Mouse (Mus musculus) thymus, adult 2 months (tissue): ENCODE results near the gene Tmem221. TPM values are rescaled to one million over a fixed set of nuclear protein-coding genes. Genes with fewer than 3 reads are reported as not detected.
A peak's percentile ranks its signal among the peaks of the same experiment; 100 is the strongest.

Experiments used
- DNase-seq: peaks from one replicate; pipeline ENCODE4 v3.0.0; 2021
- H3K27ac ChIP-seq: fragments of 200-500 bp; 2 replicates; pipeline ENCODE4 v1.5.1; 2012; ENCODE audit warnings: low read length, control low read depth; ENCODE audit not compliant: control insufficient read depth, insufficient read depth
- H3K27me3 ChIP-seq: fragments of 200-500 bp; 2 replicates; pipeline ENCODE4 v1.6.1; 2012; ENCODE audit warnings: mild to moderate bottlenecking, low read length, moderate library complexity, mixed read lengths; ENCODE audit not compliant: control insufficient read depth, insufficient read depth
- H3K36me3 ChIP-seq: fragments of 200-500 bp; 2 replicates; pipeline ENCODE4 v1.6.1; 2012; ENCODE audit warnings: mild to moderate bottlenecking, low read length, moderate library complexity; ENCODE audit not compliant: control insufficient read depth, insufficient read depth
- H3K4me1 ChIP-seq: fragments of 200-500 bp; replicated peaks from 2 replicates; pipeline ENCODE4 v1.6.1; 2012; ENCODE audit warnings: low read length; ENCODE audit not compliant: control insufficient read depth, insufficient read depth
- H3K4me3 ChIP-seq: fragments of 200-500 bp; 2 replicates; pipeline ENCODE4 v1.5.1; 2012; ENCODE audit warnings: mild to moderate bottlenecking, low read length, control low read depth, moderate library complexity; ENCODE audit not compliant: control insufficient read depth, insufficient read depth
- CTCF ChIP-seq: fragments of 200-500 bp; IDR thresholded peaks from 2 replicates; pipeline ENCODE4 v1.5.1; 2012; ENCODE audit warnings: mild to moderate bottlenecking, control low read depth, low read length, moderate library complexity, borderline replicate concordance; ENCODE audit not compliant: control insufficient read depth, poor library complexity, insufficient read depth; ENCODE audit errors: extremely low read depth
- POLR2A ChIP-seq: fragments of 200-500 bp; IDR thresholded peaks from 2 replicates; pipeline ENCODE4 v1.6.1; 2012; ENCODE audit warnings: mild to moderate bottlenecking, low read length, control low read depth, moderate library complexity; ENCODE audit not compliant: control insufficient read depth, poor library complexity, insufficient read depth; ENCODE audit errors: extremely low read depth
- WGBS: fragments of 180-500 bp; shearing (Covaris S2); methylation state at CpG from one replicate; pipeline ENCODE4 v1.1.7; 2018; 5-methylcytosine and 5-hydroxymethylcytosine counted together
- polyA plus RNA-seq: library from polyadenylated mRNA; depleted of rRNA; stranded (reverse); fragments of >200 nt; gene quantifications from 2 replicates; pipeline ENCODE4 v1.2.3, GENCODE M21; 2012

Gene Tmem221
- polyA plus RNA-seq, 1 experiment = 15.5 TPM

DNA sequence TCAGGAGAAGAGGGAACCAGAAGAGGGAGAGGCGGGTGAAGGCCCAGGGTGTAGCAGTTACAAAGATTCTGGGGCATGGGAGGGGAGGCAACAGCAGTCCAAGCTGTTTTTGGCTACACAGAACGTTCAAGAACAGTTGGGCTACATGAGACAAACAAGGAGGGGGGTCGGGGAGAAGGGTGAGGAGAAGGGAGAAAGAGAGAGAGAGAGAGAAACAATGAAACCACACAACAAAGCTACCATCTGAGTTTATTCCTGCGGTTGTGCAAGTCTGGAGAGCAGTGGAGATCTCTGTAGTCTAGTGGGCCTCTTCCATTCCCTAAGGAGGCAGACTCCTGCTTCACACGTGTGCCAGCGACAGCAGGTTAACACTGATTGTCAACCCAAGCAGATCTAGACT is 4.7 kb downstream of the Tmem221 start:
- peaks cover 45% of the 10 kb centered on the region for H3K4me1 ChIP-seq
- no peaks in the 10 kb centered on the region for H3K27me3 ChIP-seq
- 76% methylated on average over 6 of the region's 6 CpGs for WGBS
- no peak overlapping the region for H3K4me3 ChIP-seq
- no peak for TF ChIP-seq POLR2A
- no peak for TF ChIP-seq CTCF
- no peak for DNase-seq
- no peaks in the 10 kb centered on the region for H3K36me3 ChIP-seq
- no peak overlapping the region for H3K27ac ChIP-seq

DNA sequence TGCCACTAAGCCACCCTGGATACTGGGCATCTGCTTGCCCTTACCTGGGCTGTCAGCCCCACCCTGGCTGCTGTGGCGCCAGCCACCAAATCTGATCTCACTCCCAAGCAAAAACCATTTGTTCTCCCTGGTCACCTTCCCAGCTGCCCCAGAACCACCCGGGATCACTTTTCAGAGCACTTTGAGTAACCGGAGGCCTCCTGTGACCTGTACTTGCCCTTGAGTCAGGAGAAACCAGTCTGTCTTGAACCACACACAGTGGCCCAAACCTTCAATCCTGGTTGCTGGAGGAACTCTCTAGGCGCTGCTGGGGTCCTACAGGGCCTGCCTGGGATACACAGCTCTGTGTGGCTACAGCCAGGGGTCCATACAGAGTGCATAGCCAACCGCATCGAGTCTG is 5.9 kb downstream of the Tmem221 start:
- no peaks in the 10 kb centered on the region for H3K36me3 ChIP-seq
- 95% methylated on average over 6 of the region's 6 CpGs for WGBS
- H3K27ac ChIP-seq = no peak overlapping the region
- H3K27me3 ChIP-seq = no peaks in the 10 kb centered on the region
- peaks cover 43% of the 10 kb centered on the region for H3K4me1 ChIP-seq
- TF ChIP-seq CTCF (no peak), POLR2A (no peak)
- no peak overlapping the region for H3K4me3 ChIP-seq
- DNase-seq = no peak

GRCm38 (mm10) chr8:71550754-71551153 is 7.9 kb downstream of the Tmem221 start:
- Histone ChIP-seq H3K27ac (peak overlapping the region; percentile 3; the same call in 1 of the 2 replicates), H3K4me1 (peaks cover 43% of the 10 kb centered on the region), H3K4me3 (no peak overlapping the region), H3K36me3 (no peaks in the 10 kb centered on the region), H3K27me3 (no peaks in the 10 kb centered on the region)
- no peak for TF ChIP-seq CTCF
- no peak for TF ChIP-seq POLR2A
- DNase-seq = peak; percentile 50
- WGBS = 71% methylated on average over 7 of the region's 7 CpGs

DNA sequence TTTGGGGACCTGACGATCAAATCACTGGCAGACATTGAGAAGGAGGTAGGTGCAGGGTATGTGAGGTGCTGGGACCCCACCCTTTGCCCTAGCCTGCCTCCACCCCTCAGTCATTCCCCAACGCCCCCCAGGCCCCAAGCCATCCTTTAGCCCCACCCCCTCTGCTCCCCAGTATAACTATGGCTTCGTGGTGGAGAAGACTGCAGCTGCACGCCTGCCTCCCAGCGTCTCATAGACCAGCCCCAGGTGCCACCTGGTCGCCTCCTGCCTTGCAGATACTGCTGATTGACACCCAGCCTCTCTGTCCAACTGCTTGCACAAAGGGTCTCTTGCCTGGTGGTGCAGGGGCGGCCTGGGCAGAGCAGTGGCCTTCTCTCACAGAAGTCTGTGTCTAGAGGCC is 11.1 kb downstream of the Tmem221 start:
- peak overlapping the region; percentile 39; the same call in 1 of the 2 replicates for H3K27ac ChIP-seq
- no peaks in the 10 kb centered on the region for H3K36me3 ChIP-seq
- no peak overlapping the region for H3K4me3 ChIP-seq
- H3K27me3 ChIP-seq = no peaks in the 10 kb centered on the region
- 33% methylated on average over 7 of the region's 7 CpGs for WGBS
- TF ChIP-seq CTCF = no peak
- TF ChIP-seq POLR2A = no peak
- peaks cover 40% of the 10 kb centered on the region for H3K4me1 ChIP-seq
- peak; percentile 71 for DNase-seq

- Histone ChIP-seq H3K4me3 (no peak overlapping the region), H3K27me3 (no peaks in the 10 kb centered on the region), H3K36me3 (no peaks in the 10 kb centered on the region), H3K27ac (no peak overlapping the region), H3K4me1 (peaks cover 31% of the 10 kb centered on the region)
- 94% methylated on average over 11 of the region's 11 CpGs for WGBS
- TF ChIP-seq POLR2A (no peak), CTCF (no peak)
- no peak for DNase-seq
Observed at GRCm38 (mm10) chr8:71545053-71545452, 13.6 kb downstream of the Tmem221 start.

- Histone ChIP-seq H3K36me3 (no peaks in the 10 kb centered on the region), H3K27me3 (no peaks in the 10 kb centered on the region), H3K4me1 (peaks cover 29% of the 10 kb centered on the region), H3K4me3 (no peak overlapping the region), H3K27ac (no peak overlapping the region)
- no peak for TF ChIP-seq CTCF
- TF ChIP-seq POLR2A = no peak
- no peak for DNase-seq
- WGBS = 95% methylated on average over 9 of the region's 9 CpGs
Observed at GRCm38 (mm10) chr8:71543755-71544154, 14.9 kb downstream of the Tmem221 start.
